Mouse (Mus musculus): ENCODE measurements around the gene Gm16253.
"Not testable (repeated sequence)": the region's sequence is repeated elsewhere in the genome, so short reads cannot be mapped to it uniquely, and the experiment has no call there.

The Gm16253 gene

GRCm38 (mm10) chr3:96599069-96599393 lies 22.2 kb downstream of the Gm16253 start:
- DNase-seq (ENCODE audit: low spot score): no peak

GRCm38 (mm10) chr3:96599411-96599810 lies 22.6 kb downstream of the Gm16253 start:
- DNase-seq (ENCODE audit: low spot score): no peak

- peak; percentile 97 for DNase-seq (ENCODE audit: low spot score)
These were observed 24.0 kb downstream of the Gm16253 start, which contains the start of gene Lix1l for GRCm38 (mm10) chr3:96600639-96601250. Gene Lix1l (plus strand): TSS chr3:96601149.

- peak; percentile 78 for DNase-seq (ENCODE audit: low spot score)
These were observed 24.5 kb downstream of the Gm16253 start for GRCm38 (mm10) chr3:96601251-96601787.

GRCm38 (mm10) chr3:96601941-96602703 lies 25.3 kb downstream of the Gm16253 start:
- no peak for DNase-seq (ENCODE audit: low spot score)

GRCm38 (mm10) chr3:96602704-96603084 lies 25.9 kb downstream of the Gm16253 start:
- DNase-seq (ENCODE audit: low spot score): no peak

- DNase-seq (ENCODE audit: low spot score): peak; percentile 64
These were observed 26.5 kb downstream of the Gm16253 start for GRCm38 (mm10) chr3:96603311-96603710.

GRCm38 (mm10) chr3:96606007-96606406 lies 29.2 kb downstream of the Gm16253 start:
- not testable (repeated sequence) for DNase-seq (ENCODE audit: low spot score)

GRCm38 (mm10) chr3:96606618-96607017 lies 29.8 kb downstream of the Gm16253 start:
- no peak for DNase-seq (ENCODE audit: low spot score)

GRCm38 (mm10) chr3:96617941-96618340 lies 41.2 kb downstream of the Gm16253 start:
- DNase-seq (ENCODE audit: low spot score): no peak

- no peak for DNase-seq (ENCODE audit: low spot score)
These were observed 46.4 kb downstream of the Gm16253 start for GRCm38 (mm10) chr3:96623201-96623600.

GRCm38 (mm10) chr3:96629729-96630600 lies 53.2 kb downstream of the Gm16253 start, which contains the start of gene Rbm8a:
Gene Rbm8a (plus strand): TSS chr3:96629933.
- DNase-seq (ENCODE audit: low spot score): peak; percentile 99

Data from MN1 (cell line).